Mouse (Mus musculus): ENCODE data around the gene Ebf1. TPM values are rescaled to one million over a fixed set of nuclear protein-coding genes. Genes with fewer than 3 reads are reported as not detected.

Gene Ebf1
- polyA plus RNA-seq, 1 experiment = 1.1 TPM

DNA sequence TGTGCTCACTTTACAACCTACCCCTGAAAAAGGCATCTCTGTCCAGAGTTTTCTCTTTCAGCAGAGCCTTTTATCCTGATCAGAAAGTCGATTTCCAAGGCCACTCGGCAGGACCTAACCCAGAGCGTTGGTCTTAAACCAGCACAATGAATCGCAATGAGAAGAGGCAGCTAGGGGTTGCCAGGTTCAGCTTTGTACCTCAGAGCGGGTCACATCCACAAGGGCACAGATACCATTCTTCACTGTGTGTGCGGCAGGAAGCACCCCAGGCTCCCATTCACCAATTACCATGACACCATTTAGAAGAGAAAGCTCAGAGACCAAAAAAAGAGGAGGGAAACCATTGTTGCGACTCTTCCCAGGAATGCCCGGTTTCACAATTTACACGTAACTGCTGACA is 365.1 kb downstream of the Ebf1 start:
- Histone ChIP-seq H3K27me3 (ENCODE audit: control insufficient read depth, insufficient read depth, low read length) (no peaks in the 10 kb centered on the region), H3K36me3 (ENCODE audit: control insufficient read depth, insufficient read depth, low read length) (no peaks in the 10 kb centered on the region), H3K4me1 (ENCODE audit: control insufficient read depth, insufficient read depth, low read length) (no peaks in the 10 kb centered on the region), H3K4me3 (ENCODE audit: control insufficient read depth, low read depth, low read length) (no peak overlapping the region), H3K27ac (ENCODE audit: control insufficient read depth, insufficient read depth, low read depth, low read length) (no peak overlapping the region)
- TF ChIP-seq CTCF (IDR thresholded peaks at IDR 0.05; ENCODE audit: control insufficient read depth, insufficient read depth, insufficient replicate concordance, low read depth, low read length) (no peak), POLR2A (IDR thresholded peaks at IDR 0.05; ENCODE audit: control insufficient read depth, low read depth, low read length) (no peak)

GRCm38 (mm10) chr11:44983961-44984360 is 366.8 kb downstream of the Ebf1 start:
- H3K27me3 ChIP-seq (ENCODE audit: control insufficient read depth, insufficient read depth, low read length) = no peaks in the 10 kb centered on the region
- TF ChIP-seq POLR2A (IDR thresholded peaks at IDR 0.05; ENCODE audit: control insufficient read depth, low read depth, low read length) (no peak), CTCF (IDR thresholded peaks at IDR 0.05; ENCODE audit: control insufficient read depth, insufficient read depth, insufficient replicate concordance, low read depth, low read length) (no peak)
- H3K27ac ChIP-seq (ENCODE audit: control insufficient read depth, insufficient read depth, low read depth, low read length) = no peak overlapping the region
- no peaks in the 10 kb centered on the region for H3K36me3 ChIP-seq (ENCODE audit: control insufficient read depth, insufficient read depth, low read length)
- no peaks in the 10 kb centered on the region for H3K4me1 ChIP-seq (ENCODE audit: control insufficient read depth, insufficient read depth, low read length)
- no peak overlapping the region for H3K4me3 ChIP-seq (ENCODE audit: control insufficient read depth, low read depth, low read length)

DNA sequence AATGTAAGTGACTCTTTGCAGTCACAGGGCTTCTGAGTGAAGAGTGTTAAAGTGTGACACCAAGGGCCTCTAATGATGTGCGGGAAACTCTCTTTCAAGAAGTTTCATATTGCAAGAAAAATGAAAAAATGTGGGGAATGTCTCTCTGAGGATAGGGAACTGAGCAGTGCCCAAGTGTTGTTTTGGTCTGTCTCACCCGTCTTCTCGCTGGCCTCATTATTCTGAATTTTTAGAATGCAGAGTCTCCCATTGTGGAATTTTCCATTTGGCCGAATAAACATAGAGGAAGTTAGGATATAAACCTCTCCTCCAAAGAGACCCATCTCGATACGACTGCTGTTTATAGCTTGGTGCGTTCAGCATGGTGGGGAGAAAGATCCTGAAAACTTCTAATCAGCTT is 367.3 kb downstream of the Ebf1 start:
- Histone ChIP-seq H3K27me3 (ENCODE audit: control insufficient read depth, insufficient read depth, low read length) (no peaks in the 10 kb centered on the region), H3K36me3 (ENCODE audit: control insufficient read depth, insufficient read depth, low read length) (no peaks in the 10 kb centered on the region), H3K27ac (ENCODE audit: control insufficient read depth, insufficient read depth, low read depth, low read length) (no peak overlapping the region), H3K4me3 (ENCODE audit: control insufficient read depth, low read depth, low read length) (no peak overlapping the region), H3K4me1 (ENCODE audit: control insufficient read depth, insufficient read depth, low read length) (no peaks in the 10 kb centered on the region)
- TF ChIP-seq CTCF (IDR thresholded peaks at IDR 0.05; ENCODE audit: control insufficient read depth, insufficient read depth, insufficient replicate concordance, low read depth, low read length) (no peak), POLR2A (IDR thresholded peaks at IDR 0.05; ENCODE audit: control insufficient read depth, low read depth, low read length) (no peak)

DNA sequence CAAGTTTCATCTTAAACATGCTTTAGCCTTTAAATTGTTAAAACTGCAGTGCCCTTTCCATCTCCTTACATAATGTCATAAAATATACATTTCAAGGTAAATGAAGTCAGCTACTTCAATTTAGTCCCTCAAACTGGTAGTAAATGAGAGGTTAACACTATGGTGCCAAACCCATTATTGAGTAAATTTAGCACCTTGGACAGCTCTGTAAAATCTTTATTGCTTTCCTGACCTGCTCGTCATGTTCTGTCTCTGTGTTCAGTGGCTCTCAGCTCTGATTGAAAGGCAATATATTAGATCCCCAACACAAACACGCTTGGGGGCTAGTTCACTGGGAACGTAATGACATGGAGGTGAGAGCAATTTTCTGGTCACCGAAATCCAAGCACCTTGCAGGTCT is 370.7 kb downstream of the Ebf1 start:
- Histone ChIP-seq H3K4me1 (ENCODE audit: control insufficient read depth, insufficient read depth, low read length) (no peaks in the 10 kb centered on the region), H3K27ac (ENCODE audit: control insufficient read depth, insufficient read depth, low read depth, low read length) (no peak overlapping the region), H3K4me3 (ENCODE audit: control insufficient read depth, low read depth, low read length) (no peak overlapping the region), H3K36me3 (ENCODE audit: control insufficient read depth, insufficient read depth, low read length) (no peaks in the 10 kb centered on the region), H3K27me3 (ENCODE audit: control insufficient read depth, insufficient read depth, low read length) (no peaks in the 10 kb centered on the region)
- TF ChIP-seq POLR2A (IDR thresholded peaks at IDR 0.05; ENCODE audit: control insufficient read depth, low read depth, low read length) (no peak), CTCF (IDR thresholded peaks at IDR 0.05; ENCODE audit: control insufficient read depth, insufficient read depth, insufficient replicate concordance, low read depth, low read length) (no peak)

- H3K4me1 ChIP-seq (ENCODE audit: control insufficient read depth, insufficient read depth, low read length) = peaks cover 2% of the 10 kb centered on the region; the same call in 1 of the 2 replicates
- no peak for TF ChIP-seq POLR2A (IDR thresholded peaks at IDR 0.05; ENCODE audit: control insufficient read depth, low read depth, low read length)
- TF ChIP-seq CTCF (IDR thresholded peaks at IDR 0.05; ENCODE audit: control insufficient read depth, insufficient read depth, insufficient replicate concordance, low read depth, low read length) = no peak
- H3K27me3 ChIP-seq (ENCODE audit: control insufficient read depth, insufficient read depth, low read length) = no peaks in the 10 kb centered on the region
- H3K36me3 ChIP-seq (ENCODE audit: control insufficient read depth, insufficient read depth, low read length) = no peaks in the 10 kb centered on the region
- no peak overlapping the region for H3K4me3 ChIP-seq (ENCODE audit: control insufficient read depth, low read depth, low read length)
- no peak overlapping the region for H3K27ac ChIP-seq (ENCODE audit: control insufficient read depth, insufficient read depth, low read depth, low read length)
Measured at GRCm38 (mm10) chr11:45002681-45003286, 385.7 kb downstream of the Ebf1 start.

DNA sequence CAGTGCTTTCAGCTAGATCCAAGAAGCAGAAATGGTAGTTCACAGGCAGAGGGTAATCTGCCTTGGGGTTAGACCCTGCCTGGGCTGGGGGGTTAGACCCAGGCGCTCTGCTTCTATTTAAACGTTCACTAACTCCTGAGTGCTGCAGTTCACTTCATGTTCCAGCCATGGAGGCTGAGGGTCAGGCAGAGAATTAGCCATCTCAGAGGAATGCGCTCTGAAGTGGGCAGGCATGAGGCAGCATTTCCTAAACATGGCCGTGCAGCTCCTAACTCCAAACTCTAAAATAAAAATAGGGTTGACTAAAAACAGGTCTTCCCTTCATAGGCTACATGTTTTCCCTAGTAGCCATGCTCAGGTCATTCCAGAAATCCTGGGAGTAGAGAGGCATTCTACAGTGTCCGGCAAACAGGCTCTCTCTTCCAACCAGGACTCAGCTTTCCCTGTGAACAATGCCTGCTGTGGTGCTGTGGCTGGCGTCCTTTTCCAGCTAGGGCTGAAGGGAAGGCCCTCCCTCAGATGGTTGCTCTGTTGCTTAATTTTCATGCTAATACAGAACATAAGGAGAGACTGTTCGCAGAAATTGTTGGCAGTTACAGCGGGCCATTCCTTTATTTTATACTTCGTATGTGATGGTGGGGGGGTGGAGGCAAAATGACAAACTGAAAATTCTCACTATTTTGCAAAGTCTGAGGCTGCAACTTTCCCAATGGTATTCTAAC is 386.8 kb downstream of the Ebf1 start:
- H3K27ac ChIP-seq (ENCODE audit: control insufficient read depth, insufficient read depth, low read depth, low read length) = no peak overlapping the region
- no peaks in the 10 kb centered on the region for H3K36me3 ChIP-seq (ENCODE audit: control insufficient read depth, insufficient read depth, low read length)
- peaks cover 4% of the 10 kb centered on the region; the same call in 1 of the 2 replicates for H3K4me1 ChIP-seq (ENCODE audit: control insufficient read depth, insufficient read depth, low read length)
- TF ChIP-seq POLR2A (IDR thresholded peaks at IDR 0.05; ENCODE audit: control insufficient read depth, low read depth, low read length) = no peak
- no peak for TF ChIP-seq CTCF (IDR thresholded peaks at IDR 0.05; ENCODE audit: control insufficient read depth, insufficient read depth, insufficient replicate concordance, low read depth, low read length)
- no peaks in the 10 kb centered on the region for H3K27me3 ChIP-seq (ENCODE audit: control insufficient read depth, insufficient read depth, low read length)
- H3K4me3 ChIP-seq (ENCODE audit: control insufficient read depth, low read depth, low read length) = no peak overlapping the region

GRCm38 (mm10) chr11:45007311-45007710 is 390.2 kb downstream of the Ebf1 start:
- Histone ChIP-seq H3K36me3 (ENCODE audit: control insufficient read depth, insufficient read depth, low read length) (no peaks in the 10 kb centered on the region), H3K4me1 (ENCODE audit: control insufficient read depth, insufficient read depth, low read length) (peaks cover 4% of the 10 kb centered on the region; the same call in 1 of the 2 replicates), H3K4me3 (ENCODE audit: control insufficient read depth, low read depth, low read length) (no peak overlapping the region), H3K27ac (ENCODE audit: control insufficient read depth, insufficient read depth, low read depth, low read length) (no peak overlapping the region), H3K27me3 (ENCODE audit: control insufficient read depth, insufficient read depth, low read length) (no peaks in the 10 kb centered on the region)
- TF ChIP-seq CTCF (IDR thresholded peaks at IDR 0.05; ENCODE audit: control insufficient read depth, insufficient read depth, insufficient replicate concordance, low read depth, low read length) (no peak), POLR2A (IDR thresholded peaks at IDR 0.05; ENCODE audit: control insufficient read depth, low read depth, low read length) (no peak)
